Comparison of ENCODE assay signal across 8 mouse cellular contexts in genomic region chr11:112783401-112784346, GRCm38 (mm10). TPM values are rescaled to one million over a fixed set of nuclear protein-coding genes. Genes with fewer than 3 reads are reported as not detected.
DNase-seq lines count a peak whose midpoint lies in the region; ATAC-seq and TF ChIP-seq lines count a peak whose summit lies in the region.

No protein-coding gene starts in this region.

- ATAC-seq in heart, embryonic 13.5 days (ENCODE audit: extremely low read depth, insufficient number of reproducible peaks, low FRiP score, low TSS enrichment) = no peak
- ATAC-seq in liver, embryonic 15.5 days (ENCODE audit: insufficient read depth) = no peak

- H3K9ac ChIP-seq in heart, embryonic 13.5 days = peak overlapping the region; percentile 87
- H3K9ac ChIP-seq in liver, embryonic 15.5 days = no peak overlapping the region

- DNase-seq in layer of hippocampus, postnatal 10 days (ENCODE audit: low spot score in 2 of 2) = peak; percentile 27 to 41
- no peak for DNase-seq in layer of hippocampus, adult 9-11 months
- DNase-seq in brain, embryonic 14.5 days (ENCODE audit: low read depth) = peak; percentile 79
- DNase-seq in testis, postnatal 14 days (ENCODE audit: low spot score) = peak; percentile 24
- no peak for DNase-seq in layer of hippocampus, postnatal 25 days (ENCODE audit: extremely low spot score in 1 of 2, low spot score in 1 of 2)
- DNase-seq in spleen, postnatal 36 days (ENCODE audit: low spot score in 2 of 2) = no peak

- WGBS in heart, embryonic 13.5 days = under 1% methylated on average over 37 of the region's 42 CpGs
- WGBS in liver, embryonic 15.5 days (ENCODE audit: insufficient replicate concordance) = 1% methylated on average over 42 of the region's 42 CpGs

- TF ChIP-seq CTCF in brain, embryonic 14.5 days (IDR thresholded peaks at IDR 0.05; ENCODE audit: borderline replicate concordance, extremely low read depth, insufficient read depth, insufficient read length) = no peak

- no peaks in the 10 kb centered on the region for H3K9me3 ChIP-seq in heart, embryonic 13.5 days
- no peaks in the 10 kb centered on the region for H3K9me3 ChIP-seq in liver, embryonic 15.5 days (replicated peaks)

- H3K27ac ChIP-seq in heart, embryonic 13.5 days (replicated peaks) = peak overlapping the region; percentile 87
- no peak overlapping the region for H3K27ac ChIP-seq in liver, embryonic 15.5 days (replicated peaks)

- peak overlapping the region; percentile 70 for H3K4me3 ChIP-seq in heart, embryonic 13.5 days
- H3K4me3 ChIP-seq in liver, embryonic 15.5 days (replicated peaks) = peak overlapping the region; percentile 45

- H3K4me1 ChIP-seq in heart, embryonic 13.5 days = peaks cover 47% of the 10 kb centered on the region
- no peaks in the 10 kb centered on the region; the same call in 1 of the 2 replicates for H3K4me1 ChIP-seq in liver, embryonic 15.5 days (replicated peaks)

- no peak for TF ChIP-seq POLR2A in brain, embryonic 14.5 days (IDR thresholded peaks at IDR 0.05; ENCODE audit: borderline replicate concordance, extremely low read depth, insufficient read depth, insufficient read length, poor library complexity, severe bottlenecking)

- no peaks in the 10 kb centered on the region for H3K36me3 ChIP-seq in heart, embryonic 13.5 days
- no peaks in the 10 kb centered on the region for H3K36me3 ChIP-seq in liver, embryonic 15.5 days (replicated peaks)

- peak overlapping the region; percentile 89 for H3K4me2 ChIP-seq in heart, embryonic 13.5 days
- peak overlapping the region; percentile 59 for H3K4me2 ChIP-seq in liver, embryonic 15.5 days

- peaks cover 74% of the 10 kb centered on the region for H3K27me3 ChIP-seq in heart, embryonic 13.5 days (replicated peaks)
- peaks cover 88% of the 10 kb centered on the region for H3K27me3 ChIP-seq in liver, embryonic 15.5 days

RNA-seq across cellular contexts. Expression of gene Sox9, which starts 1.6 kb away (rescaled TPM):
- 10 to 100 TPM; 27.7 to 30.2 TPM for total RNA-seq in layer of hippocampus, postnatal 10 days (2021)
- 24.1 and 33.2 TPM in 2 replicates for polyA plus RNA-seq in brain, embryonic 14.5 days (2012; rRNA removed)
- 25.6 and 27.8 TPM in 2 replicates for polyA plus RNA-seq in heart, embryonic 13.5 days (2015; fragmentation: Nextera tagmentation; extraction: Ambion mirVana)
- polyA plus RNA-seq in liver, embryonic 15.5 days (2015; fragmentation: Nextera tagmentation; extraction: Ambion mirVana) = 0.84 and 1.2 TPM in 2 replicates
- total RNA-seq in layer of hippocampus, postnatal 25 days (2021) = 10 to 100 TPM; 28.9 to 34.3 TPM

Comparison
In these comparisons a context has a peak if more than half of its experiments do, and no peak if none do; other contexts are left out.
1. DNase-seq: peak in layer of hippocampus, postnatal 10 days (2 of 2), brain, embryonic 14.5 days (single experiment) and testis, postnatal 14 days (single experiment); none in layer of hippocampus, adult 9-11 months (single experiment), layer of hippocampus, postnatal 25 days (0 of 2) and spleen, postnatal 36 days (0 of 2).
2. RNA of gene Sox9, which starts 1.6 kb away (polyA plus RNA-seq): 24.1 to 33.2 TPM in brain, embryonic 14.5 days and 25.6 to 27.8 TPM in heart, embryonic 13.5 days; 0.84 to 1.2 TPM in liver, embryonic 15.5 days; every median in the first group is over 10 times any median in the second.